Mouse (Mus musculus): Measurements from ENCODE around the gene Cacna2d3. TPM values are rescaled to one million over a fixed set of nuclear protein-coding genes. Genes with fewer than 3 reads are reported as not detected.

Cacna2d3 gene
- total RNA-seq, 2 experiments from 2014 or later, result 112 to 115 TPM

- intact Hi-C loops (cut with DNase I), result no loop called here
- Histone ChIP-seq H3K27ac (no peak overlapping the region), H3K4me3 (no peak overlapping the region)
- TF ChIP-seq CTCF (IDR thresholded peaks at IDR 0.05), result no peak
- no peak for DNase-seq (ENCODE audit: extremely low spot score in 1 of 2, low spot score in 2 of 2)
These were observed 516.7 kb downstream of the Cacna2d3 start for GRCm38 (mm10) chr14:29204967-29205268.

GRCm38 (mm10) chr14:29204236-29204966, 517.3 kb downstream of the Cacna2d3 start:
- no peak for TF ChIP-seq CTCF (IDR thresholded peaks at IDR 0.05)
- Histone ChIP-seq H3K27ac (no peak overlapping the region), H3K4me3 (no peak overlapping the region)
- DNase-seq (ENCODE audit: extremely low spot score in 1 of 2, low spot score in 2 of 2), result no peak
- intact Hi-C loops (cut with DNase I), result no loop called here

- DNase-seq (ENCODE audit: extremely low spot score in 1 of 2, low spot score in 2 of 2), result no peak
- no peak for TF ChIP-seq CTCF (IDR thresholded peaks at IDR 0.05)
- intact Hi-C loops (cut with DNase I), result no loop called here
- Histone ChIP-seq H3K27ac (no peak overlapping the region), H3K4me3 (no peak overlapping the region)
These were observed 525.5 kb downstream of the Cacna2d3 start for GRCm38 (mm10) chr14:29196171-29196570.

- intact Hi-C loops (cut with DNase I), result no loop called here
- DNase-seq (ENCODE audit: extremely low spot score in 1 of 2, low spot score in 2 of 2), result no peak
These were observed 530.2 kb downstream of the Cacna2d3 start for GRCm38 (mm10) chr14:29191426-29191825.

GRCm38 (mm10) chr14:29183730-29184129, 537.9 kb downstream of the Cacna2d3 start:
- intact Hi-C loops (cut with DNase I), result no loop called here
- TF ChIP-seq CTCF (IDR thresholded peaks at IDR 0.05), result no peak
- no peak overlapping the region for H3K27ac ChIP-seq
- H3K4me3 ChIP-seq, result no peak overlapping the region
- DNase-seq (ENCODE audit: extremely low spot score in 1 of 2, low spot score in 2 of 2), result no peak

More at GRCm38 (mm10) chr14:29191426-29191825, 530.2 kb downstream of the Cacna2d3 start:
- no peak for TF ChIP-seq CTCF (IDR thresholded peaks at IDR 0.05)
- Histone ChIP-seq H3K27ac (no peak overlapping the region), H3K4me3 (no peak overlapping the region)

- H3K27ac ChIP-seq, result peak overlapping the region; percentile 36; the same call in 1 of the 2 replicates
- intact Hi-C loops (cut with DNase I), result no loop called here
- no peak for DNase-seq (ENCODE audit: extremely low spot score in 1 of 2, low spot score in 2 of 2)
- no peak for TF ChIP-seq CTCF (IDR thresholded peaks at IDR 0.05)
- H3K4me3 ChIP-seq, result no peak overlapping the region
These were observed 542.2 kb downstream of the Cacna2d3 start for GRCm38 (mm10) chr14:29179397-29179888.

- Histone ChIP-seq H3K4me3 (no peak overlapping the region), H3K27ac (peak overlapping the region; percentile 50)
- peak; percentile 14 to 18 for DNase-seq (ENCODE audit: extremely low spot score in 1 of 2, low spot score in 2 of 2)
- intact Hi-C loops (cut with DNase I), result no loop called here
- no peak for TF ChIP-seq CTCF (IDR thresholded peaks at IDR 0.05)
These were observed 542.8 kb downstream of the Cacna2d3 start for GRCm38 (mm10) chr14:29178695-29179396.

- intact Hi-C loops (cut with DNase I), result no loop called here
- Histone ChIP-seq H3K27ac (no peak overlapping the region), H3K4me3 (no peak overlapping the region)
- no peak for TF ChIP-seq CTCF (IDR thresholded peaks at IDR 0.05)
- DNase-seq (ENCODE audit: extremely low spot score in 1 of 2, low spot score in 2 of 2), result no peak
These were observed 546.9 kb downstream of the Cacna2d3 start for GRCm38 (mm10) chr14:29174762-29175161.

- TF ChIP-seq CTCF (IDR thresholded peaks at IDR 0.05), result no peak
- intact Hi-C loops (cut with DNase I), result no loop called here
These were observed 549.5 kb downstream of the Cacna2d3 start for GRCm38 (mm10) chr14:29172207-29172606.

GRCm38 (mm10) chr14:29164653-29165030, 557.0 kb downstream of the Cacna2d3 start:
- TF ChIP-seq CTCF (IDR thresholded peaks at IDR 0.05), result no peak
- Histone ChIP-seq H3K4me3 (no peak overlapping the region), H3K27ac (no peak overlapping the region)
- intact Hi-C loops (cut with DNase I), result no loop called here
- no peak for DNase-seq (ENCODE audit: extremely low spot score in 1 of 2, low spot score in 2 of 2)

More at GRCm38 (mm10) chr14:29172207-29172606, 549.5 kb downstream of the Cacna2d3 start:
- Histone ChIP-seq H3K4me3 (no peak overlapping the region), H3K27ac (no peak overlapping the region)
- no peak for DNase-seq (ENCODE audit: extremely low spot score in 1 of 2, low spot score in 2 of 2)

- DNase-seq (ENCODE audit: extremely low spot score in 1 of 2, low spot score in 2 of 2), result no peak
- intact Hi-C loops (cut with DNase I), result no loop called here
- TF ChIP-seq CTCF (IDR thresholded peaks at IDR 0.05), result no peak
- Histone ChIP-seq H3K27ac (no peak overlapping the region), H3K4me3 (no peak overlapping the region)
These were observed 557.5 kb downstream of the Cacna2d3 start for GRCm38 (mm10) chr14:29163998-29164652.

- intact Hi-C loops (cut with DNase I), result no loop called here
- TF ChIP-seq CTCF (IDR thresholded peaks at IDR 0.05), result no peak
- DNase-seq (ENCODE audit: extremely low spot score in 1 of 2, low spot score in 2 of 2), result no peak
- no peak overlapping the region for H3K4me3 ChIP-seq
- no peak overlapping the region for H3K27ac ChIP-seq
These were observed 561.9 kb downstream of the Cacna2d3 start for GRCm38 (mm10) chr14:29159803-29160202.
